Mouse (Mus musculus): ENCODE data around the gene Robo2.

- TF ChIP-seq CTCF (IDR thresholded peaks at IDR 0.05; ENCODE audit: low read depth, low read length) (no peak), POLR2A (IDR thresholded peaks at IDR 0.05; ENCODE audit: borderline replicate concordance, low read depth, low read length) (no peak)
Measured at GRCm38 (mm10) chr16:74047232-74047631, 364.4 kb downstream of the Robo2 start.
